Mouse (Mus musculus) R1 (cell line): Measurements from ENCODE around the gene Dab2.

Experiments
- DNase-seq: peaks from one replicate; pipeline ENCODE4 v3.0.0-alpha.2; 2018; ENCODE audit warnings: low read depth, low spot score

The Dab2 gene

GRCm38 (mm10) chr15:6466995-6467394 is 167.4 kb downstream of the Dab2 start:
- DNase-seq = no peak

- no peak for DNase-seq
Observed at GRCm38 (mm10) chr15:6468845-6469244, 169.3 kb downstream of the Dab2 start.

DNA sequence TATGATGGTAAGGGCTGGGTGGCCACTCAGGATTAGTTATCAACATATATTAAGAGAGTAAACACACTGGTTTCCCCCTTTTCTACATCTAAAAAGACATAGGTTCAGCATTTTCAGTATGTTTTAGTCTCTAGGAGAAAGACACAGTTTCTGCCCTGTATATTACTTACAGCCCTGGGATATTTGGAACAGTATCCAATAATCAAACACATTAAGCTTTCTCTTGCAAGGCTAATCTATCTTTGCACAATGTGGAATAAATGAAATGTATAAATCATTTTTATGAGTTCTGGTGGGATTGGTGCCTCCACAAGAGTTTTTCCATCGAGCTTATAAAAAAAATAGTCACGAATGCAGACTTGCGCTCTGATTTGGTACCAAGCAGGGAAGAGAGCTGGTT is 169.8 kb downstream of the Dab2 start:
- no peak for DNase-seq

DNA sequence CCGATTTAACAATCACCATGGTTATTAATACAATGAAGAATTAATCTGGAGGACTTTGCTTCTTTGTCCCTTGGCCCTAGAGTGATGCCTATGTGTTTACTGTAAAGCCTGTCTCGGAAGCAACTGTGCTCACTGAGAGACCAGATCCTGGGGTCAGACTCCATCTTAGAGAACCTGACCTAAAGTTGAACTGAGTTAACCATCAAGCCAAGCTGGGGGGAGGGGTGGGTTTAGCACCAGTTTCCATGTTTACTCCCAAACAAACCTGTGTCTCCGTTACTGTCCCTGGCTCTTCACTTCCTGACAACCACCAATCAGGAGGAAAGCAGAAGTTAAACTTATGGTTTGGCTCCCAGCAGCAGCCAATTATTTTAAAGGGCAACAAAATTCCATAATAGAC is 184.0 kb downstream of the Dab2 start:
- peak; percentile 5 for DNase-seq
